Mouse (Mus musculus) C2C12 (cell line): ENCODE data around the gene Dnajc17. TPM values are rescaled to one million over a fixed set of nuclear protein-coding genes. Genes with fewer than 3 reads are reported as not detected.

Experiments
- H3K27me3 ChIP-seq: one replicate; pipeline ENCODE4 v1.6.1; 2011; ENCODE audit not compliant: control insufficient read depth, insufficient read depth, insufficient read length
- H3K36me3 ChIP-seq: one replicate; pipeline ENCODE4 v1.6.1; 2011; ENCODE audit not compliant: control insufficient read depth, insufficient read depth
- H3K4me3 ChIP-seq: one replicate; pipeline ENCODE4 v1.5.1; 2011; ENCODE audit warnings: mild to moderate bottlenecking, control low read depth; ENCODE audit not compliant: poor library complexity, insufficient read depth, severe bottlenecking
- H3K79me2 ChIP-seq: one replicate; pipeline ENCODE4 v1.6.1; 2011; ENCODE audit not compliant: control insufficient read depth, insufficient read depth
- H3K79me3 ChIP-seq: one replicate; pipeline ENCODE4 v1.6.1; 2011; ENCODE audit warnings: low read depth, control low read depth
- H3ac ChIP-seq: one replicate; pipeline ENCODE3; 2011; ENCODE audit warnings: low read depth; ENCODE audit not compliant: control insufficient read depth, insufficient read length
- CEBPB ChIP-seq: IDR thresholded peaks from one replicate; pipeline ENCODE4 v1.6.1; 2011; ENCODE audit warnings: low read depth, mild to moderate bottlenecking, control low read depth, moderate library complexity
- CTCF ChIP-seq: IDR thresholded peaks from one replicate; pipeline ENCODE4 v1.5.1; 2011; ENCODE audit not compliant: control insufficient read depth, insufficient read depth, insufficient read length
- FOSL1 ChIP-seq: IDR thresholded peaks from one replicate; pipeline ENCODE4 v1.8.0; 2011; ENCODE audit warnings: mild to moderate bottlenecking, low read length; ENCODE audit not compliant: poor library complexity, insufficient read depth, severe bottlenecking
- MAX ChIP-seq: IDR thresholded peaks from one replicate; pipeline ENCODE4 v1.6.1; 2011; ENCODE audit warnings: mild to moderate bottlenecking, control low read depth
- MYOD1 ChIP-seq: IDR thresholded peaks from one replicate; pipeline ENCODE4 v1.6.1; 2011; ENCODE audit warnings: low read depth; ENCODE audit not compliant: control insufficient read depth, insufficient read length
- MYOG ChIP-seq: IDR thresholded peaks from one replicate; pipeline ENCODE4 v1.6.1; 2011; ENCODE audit not compliant: control insufficient read depth, insufficient read length; ENCODE audit errors: extremely low read depth
- USF1 ChIP-seq: IDR thresholded peaks from one replicate; pipeline ENCODE4 v1.6.1; 2011; ENCODE audit warnings: low read depth, mild to moderate bottlenecking, control low read depth, moderate library complexity
- polyA plus RNA-seq: library from polyadenylated mRNA; unstranded; fragments of >200 nt; fragmentation: generic; extraction: Trizol; gene quantifications from one replicate; pipeline ENCODE4 v1.2.1, GENCODE M21; 2012; ENCODE audit warnings: missing spikeins

Dnajc17 gene
- polyA plus RNA-seq, 1 experiment: 12.3 TPM

- TF ChIP-seq USF1 (no peak), MAX (no peak), CEBPB (no peak), MYOD1 (no peak), FOSL1 (no peak), MYOG (no peak), CTCF (no peak)
- Histone ChIP-seq H3K4me3 (no peak overlapping the region), H3K79me3 (peaks cover 9% of the 10 kb centered on the region), H3K27me3 (no peaks in the 10 kb centered on the region), H3K79me2 (peaks cover 20% of the 10 kb centered on the region), H3K36me3 (no peaks in the 10 kb centered on the region), H3ac (no peak overlapping the region)
Observed at GRCm38 (mm10) chr2:119172446-119172845, 36.1 kb downstream of the Dnajc17 start.

- Histone ChIP-seq H3ac (no peak overlapping the region), H3K79me3 (peaks cover 4% of the 10 kb centered on the region), H3K79me2 (peaks cover 11% of the 10 kb centered on the region), H3K36me3 (no peaks in the 10 kb centered on the region), H3K27me3 (no peaks in the 10 kb centered on the region), H3K4me3 (no peak overlapping the region)
- TF ChIP-seq MAX (peak; percentile 38), MYOD1 (peak; percentile 95), CEBPB (peak; percentile 12), MYOG (no peak)
Observed at GRCm38 (mm10) chr2:119171574-119171973, 37.0 kb downstream of the Dnajc17 start.

- Histone ChIP-seq H3K4me3 (no peak overlapping the region), H3K36me3 (no peaks in the 10 kb centered on the region), H3K79me2 (no peaks in the 10 kb centered on the region), H3ac (no peak overlapping the region), H3K27me3 (no peaks in the 10 kb centered on the region), H3K79me3 (no peaks in the 10 kb centered on the region)
- peak; percentile 46 for TF ChIP-seq MAX
- TF ChIP-seq FOSL1: peak; percentile 61
- no peak for TF ChIP-seq MYOD1
Observed at GRCm38 (mm10) chr2:119170282-119170681, 38.3 kb downstream of the Dnajc17 start.

DNA sequence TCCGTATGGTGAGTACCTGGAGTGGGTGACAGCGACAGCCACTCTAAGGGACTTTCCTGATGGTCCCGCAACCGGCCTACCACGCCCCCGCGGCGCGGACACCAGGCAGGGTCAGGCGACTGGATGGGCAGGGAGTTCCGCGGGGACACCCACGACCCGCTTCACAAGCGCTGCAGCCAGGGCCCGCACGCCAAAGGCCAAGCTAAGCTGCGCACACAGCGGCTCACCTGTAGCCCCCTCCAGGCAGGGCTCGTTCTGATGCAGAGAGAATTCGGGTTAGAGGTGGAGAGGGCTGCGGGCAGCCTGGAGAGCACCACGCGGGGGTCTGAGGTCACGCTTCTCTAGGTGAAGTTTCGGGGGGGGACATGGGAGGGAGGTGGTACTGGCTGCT, 40.7 kb downstream of the Dnajc17 start:
- Histone ChIP-seq H3K27me3 (no peaks in the 10 kb centered on the region), H3ac (peak overlapping the region; percentile 73), H3K36me3 (no peaks in the 10 kb centered on the region), H3K79me2 (no peaks in the 10 kb centered on the region), H3K79me3 (no peaks in the 10 kb centered on the region), H3K4me3 (peak overlapping the region; percentile 75)
- TF ChIP-seq CTCF (no peak), MYOG (no peak), MYOD1 (no peak), FOSL1 (no peak), USF1 (no peak), CEBPB (no peak), MAX (no peak)

GRCm38 (mm10) chr2:119166901-119167865, 41.4 kb downstream of the Dnajc17 start, which contains the start of gene Gchfr:
Gchfr (plus strand) TSS chr2:119167773.
- no peaks in the 10 kb centered on the region for H3K79me2 ChIP-seq
- no peaks in the 10 kb centered on the region for H3K36me3 ChIP-seq
- H3ac ChIP-seq: peak within 1 kb of the TSS; percentile 73
- peak within 1 kb of the TSS; percentile 75 for H3K4me3 ChIP-seq
- H3K79me3 ChIP-seq: no peaks in the 10 kb centered on the region
- no peaks in the 10 kb centered on the region for H3K27me3 ChIP-seq
- no peak for TF ChIP-seq CEBPB

DNA sequence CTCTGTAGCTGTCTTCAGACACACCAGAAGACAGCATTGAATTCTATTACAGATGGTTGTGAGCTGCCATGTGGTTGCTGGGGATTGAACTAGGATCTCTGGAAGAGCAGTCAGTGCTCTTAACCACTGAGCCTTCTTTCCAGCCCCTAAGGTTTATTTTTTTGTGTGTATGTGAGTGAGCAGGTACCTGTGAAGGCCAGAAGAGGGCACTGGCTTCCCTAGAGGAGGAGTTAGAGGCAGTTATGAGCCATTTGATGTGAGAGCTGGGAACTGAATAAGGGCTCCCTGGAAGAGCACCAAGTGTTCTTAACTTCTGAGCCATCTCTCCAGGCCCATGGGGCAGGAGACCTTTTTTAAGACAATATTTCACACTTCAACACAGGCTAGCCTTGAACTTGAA, 43.2 kb downstream of the Dnajc17 start:
- Histone ChIP-seq H3K4me3 (no peak overlapping the region), H3ac (no peak overlapping the region), H3K79me3 (no peaks in the 10 kb centered on the region), H3K27me3 (no peaks in the 10 kb centered on the region), H3K79me2 (no peaks in the 10 kb centered on the region), H3K36me3 (no peaks in the 10 kb centered on the region)
- TF ChIP-seq FOSL1: no peak
- no peak for TF ChIP-seq CTCF
- TF ChIP-seq USF1: no peak
- TF ChIP-seq MAX: no peak
- no peak for TF ChIP-seq MYOG
- TF ChIP-seq CEBPB: no peak
- TF ChIP-seq MYOD1: no peak
